Mouse (Mus musculus) lung, embryonic 14.5 days (tissue): ENCODE measurements at regions not wholly inside any gene's neighbourhood (a gene's known extent, or its start where the extent isn't known, plus 50 kb on each side); places are given as distances from the start of the nearest gene placed in this dataset.

Experiments used
- ATAC-seq: fragments of 200-750 bp; cut with Nextera tagmentation; 2 replicates; pipeline ENCODE4 v1.8.0; 2017; ENCODE audit warnings: mild to moderate bottlenecking, moderate TSS enrichment, moderate library complexity; ENCODE audit not compliant: insufficient read depth
- DNase-seq: peaks from one replicate; pipeline ENCODE4 v3.0.0-alpha.2; 2015
- H3K27ac ChIP-seq: fragments of 300-500 bp; sonication (generic); 2 replicates; pipeline ENCODE4 v1.5.1; 2014; ENCODE audit warnings: low read depth, mild to moderate bottlenecking, moderate library complexity
- H3K27me3 ChIP-seq: fragments of 300-500 bp; sonication (generic); 2 replicates; pipeline ENCODE4 v1.6.1; 2014; ENCODE audit warnings: low read length, control low read depth; ENCODE audit not compliant: insufficient read depth
- H3K36me3 ChIP-seq: fragments of 300-500 bp; sonication (generic); 2 replicates; pipeline ENCODE4 v1.6.1; 2014; ENCODE audit warnings: control low read depth; ENCODE audit not compliant: insufficient read depth
- H3K4me1 ChIP-seq: fragments of 300-500 bp; sonication (generic); 2 replicates; pipeline ENCODE4 v1.6.1; 2014; ENCODE audit warnings: antibody characterized with exemption, control low read depth; ENCODE audit not compliant: insufficient read depth
- H3K4me2 ChIP-seq: fragments of 300-500 bp; sonication (generic); 2 replicates; pipeline ENCODE4 v1.6.1; 2014; ENCODE audit warnings: mild to moderate bottlenecking
- H3K4me3 ChIP-seq: fragments of 300-500 bp; sonication (generic); 2 replicates; pipeline ENCODE4 v1.5.1; 2014; ENCODE audit warnings: low read depth, low read length
- H3K9ac ChIP-seq: fragments of 300-500 bp; sonication (generic); 2 replicates; pipeline ENCODE4 v1.6.1; 2014
- H3K9me3 ChIP-seq: fragments of 300-500 bp; sonication (generic); 2 replicates; pipeline ENCODE4 v1.6.1; 2016; ENCODE audit warnings: low read depth, low read length, control low read depth
- CTCF ChIP-seq: IDR thresholded peaks from 2 replicates; pipeline ENCODE4 v1.5.1; 2016; ENCODE audit warnings: antibody characterized with exemption, low read depth
- WGBS: fragments of 180-500 bp; shearing (Covaris S2); extraction: QIAGEN DNeasy Blood & Tissue Kit; methylation state at CpG from one replicate; pipeline ENCODE4 v1.1.7; 2014; 5-methylcytosine and 5-hydroxymethylcytosine counted together

GRCm38 (mm10) chr15:74461935-74462334 is 174.2 kb downstream of the Mroh4 start:
- DNase-seq: no peak
- H3K27ac ChIP-seq: no peak overlapping the region
- no peaks in the 10 kb centered on the region for H3K27me3 ChIP-seq
- no peak for TF ChIP-seq CTCF
- H3K4me3 ChIP-seq: no peak overlapping the region
- H3K36me3 ChIP-seq: no peaks in the 10 kb centered on the region
- ATAC-seq: no peak
- WGBS: 75% methylated on average over 5 of the region's 5 CpGs
- no peaks in the 10 kb centered on the region for H3K4me1 ChIP-seq
- H3K9me3 ChIP-seq: no peaks in the 10 kb centered on the region
- no peak overlapping the region for H3K4me2 ChIP-seq
- H3K9ac ChIP-seq: no peak overlapping the region

DNA sequence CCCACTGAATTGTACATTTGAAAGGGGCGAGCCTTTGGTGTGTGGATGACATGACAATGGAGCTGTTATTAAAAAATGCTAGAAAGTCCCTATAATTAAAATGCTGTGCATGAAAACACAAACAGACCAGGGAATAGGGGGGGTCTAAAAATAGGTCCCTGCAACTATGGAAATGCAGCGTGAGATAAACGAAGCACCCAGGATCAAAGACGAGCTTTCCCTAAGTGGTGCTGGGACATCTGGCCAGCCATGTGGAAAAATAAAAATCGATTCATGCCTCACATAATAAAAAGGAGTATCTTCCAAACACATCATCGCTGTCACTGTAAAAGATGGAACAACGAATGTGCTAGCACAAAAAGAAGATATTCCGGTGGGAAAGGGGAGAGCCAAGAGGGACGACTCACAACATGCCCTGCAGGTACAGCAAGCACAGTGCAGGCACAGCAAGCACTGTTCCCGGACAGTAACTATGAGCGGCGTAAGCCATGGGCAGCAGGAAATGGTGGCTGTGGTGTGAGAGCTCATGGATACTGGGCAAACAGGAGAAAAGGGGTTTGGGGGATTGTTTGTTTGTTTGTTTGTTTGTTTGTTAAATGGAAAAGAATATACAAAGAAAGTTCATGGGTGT is 176.7 kb downstream of the Mroh4 start:
- Histone ChIP-seq H3K9ac (no peak overlapping the region), H3K36me3 (no peaks in the 10 kb centered on the region), H3K4me2 (no peak overlapping the region), H3K9me3 (no peaks in the 10 kb centered on the region), H3K4me1 (no peaks in the 10 kb centered on the region), H3K27ac (no peak overlapping the region), H3K27me3 (no peaks in the 10 kb centered on the region), H3K4me3 (no peak overlapping the region)
- ATAC-seq (no peak), DNase-seq (no peak)
- WGBS: 72% methylated on average over 12 of the region's 12 CpGs
- TF ChIP-seq CTCF: peak; percentile 12; the same call in 1 of the 2 replicates

GRCm38 (mm10) chr15:74458940-74459339 is 177.2 kb downstream of the Mroh4 start:
- H3K9me3 ChIP-seq: no peaks in the 10 kb centered on the region
- H3K27ac ChIP-seq: no peak overlapping the region
- H3K9ac ChIP-seq: no peak overlapping the region
- DNase-seq (no peak), ATAC-seq (no peak)
- no peak for TF ChIP-seq CTCF
- H3K4me1 ChIP-seq: no peaks in the 10 kb centered on the region
- no peaks in the 10 kb centered on the region for H3K27me3 ChIP-seq
- no peak overlapping the region for H3K4me2 ChIP-seq
- H3K36me3 ChIP-seq: no peaks in the 10 kb centered on the region
- WGBS: 74% methylated on average over 9 of the region's 9 CpGs
- H3K4me3 ChIP-seq: no peak overlapping the region

- Histone ChIP-seq H3K4me2 (no peak overlapping the region), H3K4me3 (no peak overlapping the region), H3K27me3 (no peaks in the 10 kb centered on the region), H3K9me3 (no peaks in the 10 kb centered on the region), H3K36me3 (no peaks in the 10 kb centered on the region), H3K27ac (no peak overlapping the region), H3K4me1 (no peaks in the 10 kb centered on the region), H3K9ac (no peak overlapping the region)
- ATAC-seq (no peak), DNase-seq (no peak)
- WGBS: 78% methylated on average over 3 of the region's 3 CpGs
- no peak for TF ChIP-seq CTCF
Measured at GRCm38 (mm10) chr15:74457965-74458364, 178.2 kb downstream of the Mroh4 start.

DNA sequence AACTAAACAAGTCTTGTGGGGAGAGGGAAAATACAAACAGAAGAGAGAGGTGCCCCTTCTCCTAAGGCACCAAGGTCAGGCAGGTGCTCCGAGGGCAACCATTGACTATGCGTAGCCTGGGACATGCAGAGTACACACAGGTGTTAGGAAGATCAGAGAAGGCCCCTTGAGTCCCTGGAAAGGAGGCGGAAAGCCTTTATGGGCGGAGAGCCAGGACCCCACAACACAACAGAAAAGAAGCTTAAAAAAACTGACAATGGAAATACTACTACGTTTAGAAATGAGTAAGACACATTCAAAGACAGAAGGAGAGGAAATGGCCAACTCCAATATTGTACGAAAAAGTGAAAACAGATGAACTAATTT is 179.5 kb downstream of the Mroh4 start:
- Histone ChIP-seq H3K27me3 (no peaks in the 10 kb centered on the region), H3K9ac (no peak overlapping the region), H3K9me3 (no peaks in the 10 kb centered on the region), H3K4me3 (no peak overlapping the region), H3K36me3 (no peaks in the 10 kb centered on the region), H3K27ac (no peak overlapping the region), H3K4me1 (no peaks in the 10 kb centered on the region), H3K4me2 (no peak overlapping the region)
- TF ChIP-seq CTCF: no peak
- ATAC-seq: no peak
- no peak for DNase-seq
- WGBS: 72% methylated on average over 6 of the region's 6 CpGs

GRCm38 (mm10) chr15:74455921-74456674 is 180.1 kb downstream of the Mroh4 start:
- WGBS: 46% methylated on average over 11 of the region's 11 CpGs
- H3K27ac ChIP-seq: no peak overlapping the region
- no peak for TF ChIP-seq CTCF
- H3K4me1 ChIP-seq: no peaks in the 10 kb centered on the region
- DNase-seq (peak; percentile 75), ATAC-seq (peak; percentile 77)
- H3K36me3 ChIP-seq: no peaks in the 10 kb centered on the region
- H3K4me2 ChIP-seq: no peak overlapping the region
- H3K27me3 ChIP-seq: no peaks in the 10 kb centered on the region
- H3K4me3 ChIP-seq: no peak overlapping the region
- no peak overlapping the region for H3K9ac ChIP-seq
- no peaks in the 10 kb centered on the region for H3K9me3 ChIP-seq

- no peaks in the 10 kb centered on the region for H3K4me1 ChIP-seq
- no peak overlapping the region for H3K9ac ChIP-seq
- ATAC-seq (no peak), DNase-seq (no peak)
- no peaks in the 10 kb centered on the region for H3K27me3 ChIP-seq
- TF ChIP-seq CTCF: no peak; the same call in 1 of the 2 replicates
- no peak overlapping the region for H3K4me2 ChIP-seq
- H3K9me3 ChIP-seq: no peaks in the 10 kb centered on the region
- no peaks in the 10 kb centered on the region for H3K36me3 ChIP-seq
- no peak overlapping the region for H3K4me3 ChIP-seq
- H3K27ac ChIP-seq: no peak overlapping the region
- WGBS: 35% methylated on average over 3 of the region's 3 CpGs
Measured at GRCm38 (mm10) chr15:74454543-74454942, 181.6 kb downstream of the Mroh4 start.
